Mouse (Mus musculus): ENCODE results near the gene Cat. TPM values are rescaled to one million over a fixed set of nuclear protein-coding genes. Genes with fewer than 3 reads are reported as not detected.

Gene Cat
- polyA plus RNA-seq, 1 experiment from 2014 or later: 245 TPM

- H3K4me3 ChIP-seq (ENCODE audit: low read depth, low read length): no peak overlapping the region
- TF ChIP-seq EP300 (IDR thresholded peaks at IDR 0.05; ENCODE audit: low read depth): no peak
- no peak for TF ChIP-seq CTCF (IDR thresholded peaks at IDR 0.05; ENCODE audit: low read depth)
- H3K27ac ChIP-seq (ENCODE audit: low read depth): no peak overlapping the region
- H3K27me3 ChIP-seq (ENCODE audit: insufficient read depth, low read length): no peaks in the 10 kb centered on the region
- no peak overlapping the region for H3K9ac ChIP-seq (replicated peaks)
- no peaks in the 10 kb centered on the region for H3K36me3 ChIP-seq (replicated peaks; ENCODE audit: insufficient read depth, low read length)
- H3K4me2 ChIP-seq (ENCODE audit: low read depth, low read length): no peak overlapping the region
- H3K9me3 ChIP-seq (ENCODE audit: low read length): no peaks in the 10 kb centered on the region
- 61% methylated on average over 5 of the region's 5 CpGs for WGBS (ENCODE audit: insufficient replicate concordance)
- H3K4me1 ChIP-seq (ENCODE audit: insufficient read depth): no peaks in the 10 kb centered on the region
- no peak for DNase-seq
- ATAC-seq: no peak
Measured at GRCm38 (mm10) chr2:103413381-103413780, 71.6 kb downstream of the Cat start.

DNA sequence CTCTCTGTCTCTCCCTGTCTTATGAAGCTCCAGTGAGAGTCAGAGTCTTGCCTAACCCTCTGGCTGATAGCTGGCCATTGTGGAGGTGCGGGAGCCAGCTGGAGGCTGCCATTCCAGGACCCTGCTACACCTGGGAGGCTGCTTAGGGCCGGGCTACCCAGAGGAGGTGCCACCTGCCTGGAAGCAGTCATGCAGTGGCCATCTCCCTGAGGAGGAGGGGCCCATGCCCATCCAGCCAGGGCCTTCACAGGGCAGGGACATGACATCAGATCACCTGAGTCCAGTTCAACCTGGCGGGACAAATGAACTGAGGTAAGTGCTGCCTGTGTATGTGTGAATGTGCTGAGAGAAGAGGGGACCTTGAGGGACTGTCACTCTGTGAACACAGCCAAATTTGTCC, 73.1 kb downstream of the Cat start:
- no peak for TF ChIP-seq EP300 (IDR thresholded peaks at IDR 0.05; ENCODE audit: low read depth)
- TF ChIP-seq CTCF (IDR thresholded peaks at IDR 0.05; ENCODE audit: low read depth): no peak
- ATAC-seq (no peak), DNase-seq (no peak)
- Histone ChIP-seq H3K4me2 (ENCODE audit: low read depth, low read length) (no peak overlapping the region), H3K9ac (replicated peaks) (no peak overlapping the region), H3K4me3 (ENCODE audit: low read depth, low read length) (no peak overlapping the region), H3K27me3 (ENCODE audit: insufficient read depth, low read length) (no peaks in the 10 kb centered on the region), H3K27ac (ENCODE audit: low read depth) (no peak overlapping the region), H3K4me1 (ENCODE audit: insufficient read depth) (no peaks in the 10 kb centered on the region), H3K36me3 (replicated peaks; ENCODE audit: insufficient read depth, low read length) (no peaks in the 10 kb centered on the region), H3K9me3 (ENCODE audit: low read length) (no peaks in the 10 kb centered on the region)
- WGBS (ENCODE audit: insufficient replicate concordance): 85% methylated on average over 3 of the region's 3 CpGs

GRCm38 (mm10) chr2:103411348-103411747, 73.6 kb downstream of the Cat start, which contains the start of gene Elf5:
Elf5 (plus strand) TSS chr2:103411688.
- H3K9ac ChIP-seq (replicated peaks): no peak within 1 kb of the TSS
- DNase-seq: no peak
- no peaks in the 10 kb centered on the region for H3K9me3 ChIP-seq (ENCODE audit: low read length)
- no peak for ATAC-seq
- H3K4me2 ChIP-seq (ENCODE audit: low read depth, low read length): no peak within 1 kb of the TSS
- TF ChIP-seq CTCF (IDR thresholded peaks at IDR 0.05; ENCODE audit: low read depth) (no peak), EP300 (IDR thresholded peaks at IDR 0.05; ENCODE audit: low read depth) (no peak)
- H3K4me3 ChIP-seq (ENCODE audit: low read depth, low read length): no peak within 1 kb of the TSS
- no peaks in the 10 kb centered on the region for H3K4me1 ChIP-seq (ENCODE audit: insufficient read depth)
- H3K27me3 ChIP-seq (ENCODE audit: insufficient read depth, low read length): no peaks in the 10 kb centered on the region
- no peaks in the 10 kb centered on the region for H3K36me3 ChIP-seq (replicated peaks; ENCODE audit: insufficient read depth, low read length)
- no peak within 1 kb of the TSS for H3K27ac ChIP-seq (ENCODE audit: low read depth)
- 70% methylated on average over 6 of the region's 6 CpGs for WGBS (ENCODE audit: insufficient replicate concordance)

GRCm38 (mm10) chr2:103406239-103406638, 78.7 kb downstream of the Cat start:
- Histone ChIP-seq H3K4me3 (ENCODE audit: low read depth, low read length) (no peak overlapping the region), H3K9ac (replicated peaks) (no peak overlapping the region), H3K27ac (ENCODE audit: low read depth) (no peak overlapping the region), H3K36me3 (replicated peaks; ENCODE audit: insufficient read depth, low read length) (no peaks in the 10 kb centered on the region), H3K9me3 (ENCODE audit: low read length) (no peaks in the 10 kb centered on the region), H3K27me3 (ENCODE audit: insufficient read depth, low read length) (no peaks in the 10 kb centered on the region), H3K4me2 (ENCODE audit: low read depth, low read length) (no peak overlapping the region), H3K4me1 (ENCODE audit: insufficient read depth) (no peaks in the 10 kb centered on the region)
- TF ChIP-seq CTCF (IDR thresholded peaks at IDR 0.05; ENCODE audit: low read depth) (no peak), EP300 (IDR thresholded peaks at IDR 0.05; ENCODE audit: low read depth) (no peak)
- ATAC-seq: no peak
- WGBS (ENCODE audit: insufficient replicate concordance): 67% methylated on average over 3 of the region's 3 CpGs
- no peak for DNase-seq

Other genes starting within 250 kb of the Cat start
- 0.15 and 0.26 TPM in 2 replicates for gene Ehf, start 181.9 kb downstream of the Cat start, polyA plus RNA-seq (2015; fragmentation: Nextera tagmentation; extraction: Ambion mirVana)
- gene Elf5, start 73.5 kb downstream of the Cat start, polyA plus RNA-seq (2015; fragmentation: Nextera tagmentation; extraction: Ambion mirVana): not detected in 2 replicates
- 1.8 and 2.1 TPM in 2 replicates for gene Abtb2, start 81.2 kb upstream of the Cat start, polyA plus RNA-seq (2015; fragmentation: Nextera tagmentation; extraction: Ambion mirVana)